Mouse (Mus musculus): Measurements from ENCODE around the gene Clstn3. TPM values are rescaled to one million over a fixed set of nuclear protein-coding genes. Genes with fewer than 3 reads are reported as not detected.
A peak's percentile ranks its signal among the peaks of the same experiment; 100 is the strongest.
"Not testable (repeated sequence)": the region's sequence is repeated elsewhere in the genome, so short reads cannot be mapped to it uniquely, and the experiment has no call there.

Clstn3 gene
- polyA plus RNA-seq (2012; rRNA removed) (11.2 and 16.3 TPM in 2 replicates), polyA plus RNA-seq (2014; fragmentation: Nextera tagmentation; extraction: Ambion mirVana) (5.1 and 6.4 TPM in 2 replicates)

DNA sequence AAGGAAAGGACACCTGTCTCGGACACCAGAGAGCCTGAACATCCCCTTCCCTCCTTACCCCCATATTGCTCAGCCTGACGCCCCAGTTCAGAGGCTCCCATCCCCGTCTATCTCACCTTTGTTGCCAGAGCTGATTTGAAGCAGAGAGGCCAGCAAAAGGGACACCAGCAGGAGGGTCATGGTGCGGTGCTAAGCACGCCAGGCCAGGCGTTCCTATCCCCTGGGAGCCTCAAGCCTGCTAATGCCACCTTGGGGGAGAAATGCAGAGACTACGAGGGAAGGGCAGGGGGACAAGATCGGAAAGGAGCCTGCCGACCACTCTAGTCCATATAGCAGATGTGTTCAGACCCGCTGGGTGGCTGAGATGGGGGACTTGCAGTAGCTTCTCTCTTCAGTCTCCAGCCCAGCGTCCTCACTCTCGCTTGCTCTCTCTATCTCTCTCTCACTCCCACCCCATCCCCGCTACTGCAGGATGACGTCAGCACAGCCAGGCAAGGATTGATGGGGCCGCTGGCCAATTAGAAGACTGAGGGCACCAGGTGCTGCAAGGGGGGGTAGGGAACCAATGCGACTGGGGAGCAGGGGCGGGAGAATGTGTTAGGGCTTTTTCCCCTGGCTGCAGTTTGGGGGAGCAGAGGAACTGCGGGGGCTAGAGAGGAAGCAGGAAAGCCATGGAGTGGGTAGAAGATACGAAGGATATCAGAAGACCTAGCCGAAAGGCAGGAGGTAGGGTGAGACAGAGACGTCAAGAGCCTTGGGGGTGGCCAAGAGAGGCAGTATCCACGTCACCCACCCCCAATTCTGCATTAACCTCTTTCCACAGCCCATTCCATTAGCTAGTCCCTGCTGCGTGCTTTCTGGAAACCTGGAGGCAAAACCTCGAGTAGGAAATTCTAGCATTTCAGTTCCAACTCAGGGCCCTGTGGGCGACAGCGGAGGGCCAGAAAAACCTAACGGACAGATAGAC lies at the start of gene Clstn3:
Gene Clstn3, minus strand, starts transcription at position 490 of the 967 bp plus-strand sequence.
- H3K36me3 ChIP-seq (ENCODE audit: control insufficient read depth, insufficient read depth, low read length) = no peaks in the 10 kb centered on the region
- no peaks in the 10 kb centered on the region for H3K4me1 ChIP-seq (ENCODE audit: control insufficient read depth, insufficient read depth, low read length)
- H3K9ac ChIP-seq (ENCODE audit: low read depth, low read length, severe bottlenecking) = peak within 1 kb of the TSS; percentile 43
- TF ChIP-seq POLR2A (IDR thresholded peaks at IDR 0.05; ENCODE audit: borderline replicate concordance, extremely low read depth, insufficient read depth, insufficient read length) = no peak
- 9% methylated on average over 26 of the region's 27 CpGs for WGBS
- H3K4me2 ChIP-seq (replicated peaks; ENCODE audit: low read depth, low read length, severe bottlenecking) = peak within 1 kb of the TSS; percentile 67
- no peaks in the 10 kb centered on the region for H3K27me3 ChIP-seq (ENCODE audit: control insufficient read depth, insufficient read depth, low read length)
- DNase-seq (ENCODE audit: low spot score) (peak; percentile 85), ATAC-seq (ENCODE audit: low FRiP score, low read depth) (peak; percentile 93)
- H3K4me3 ChIP-seq (replicated peaks; ENCODE audit: low read length) = peak within 1 kb of the TSS; percentile 40
- H3K9me3 ChIP-seq (ENCODE audit: control insufficient read depth, low read length) = no peaks in the 10 kb centered on the region
- H3K27ac ChIP-seq (replicated peaks; ENCODE audit: low read depth, low read length) = no peak within 1 kb of the TSS

DNA sequence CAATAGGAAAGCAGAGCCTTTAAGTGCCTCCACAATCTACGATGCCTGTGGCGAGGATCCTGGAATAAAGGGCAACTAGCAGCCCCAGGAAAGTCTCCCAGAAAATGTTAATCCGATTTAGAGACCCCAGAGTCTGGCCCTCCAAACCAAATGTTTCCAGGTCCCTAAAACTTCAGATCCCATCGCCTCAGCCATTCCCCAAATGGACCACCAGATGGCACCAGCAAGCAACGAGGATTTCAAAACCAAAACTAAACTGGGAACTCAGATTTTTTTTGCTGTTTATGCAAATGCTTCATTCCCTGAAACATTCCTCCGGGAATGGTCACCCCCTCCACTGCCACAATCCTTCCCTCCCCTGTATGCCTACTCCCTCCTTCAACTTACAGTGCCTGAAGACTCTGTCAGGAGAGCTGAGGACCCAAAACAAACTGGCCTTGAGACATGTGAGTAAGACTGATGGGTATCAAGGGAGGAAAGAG lies 47.8 kb upstream of the Clstn3 start, which contains the start of gene C1ra:
Gene C1ra, plus strand, starts transcription at position 51 of the 482 bp plus-strand sequence.
- TF ChIP-seq POLR2A (IDR thresholded peaks at IDR 0.05; ENCODE audit: borderline replicate concordance, extremely low read depth, insufficient read depth, insufficient read length) = no peak
- Histone ChIP-seq H3K27ac (replicated peaks; ENCODE audit: low read depth, low read length) (no peak within 1 kb of the TSS), H3K27me3 (ENCODE audit: control insufficient read depth, insufficient read depth, low read length) (no peaks in the 10 kb centered on the region), H3K4me3 (replicated peaks; ENCODE audit: low read length) (peak within 1 kb of the TSS; percentile 21), H3K4me2 (replicated peaks; ENCODE audit: low read depth, low read length, severe bottlenecking) (peak within 1 kb of the TSS; percentile 40), H3K36me3 (ENCODE audit: control insufficient read depth, insufficient read depth, low read length) (no peaks in the 10 kb centered on the region), H3K9ac (ENCODE audit: low read depth, low read length, severe bottlenecking) (peak within 1 kb of the TSS; percentile 34), H3K4me1 (ENCODE audit: control insufficient read depth, insufficient read depth, low read length) (no peaks in the 10 kb centered on the region), H3K9me3 (ENCODE audit: control insufficient read depth, low read length) (no peaks in the 10 kb centered on the region)
- 11% methylated on average over 6 of the region's 6 CpGs for WGBS
- DNase-seq (ENCODE audit: low spot score) (peak; percentile 62), ATAC-seq (ENCODE audit: low FRiP score, low read depth) (no peak)

DNA sequence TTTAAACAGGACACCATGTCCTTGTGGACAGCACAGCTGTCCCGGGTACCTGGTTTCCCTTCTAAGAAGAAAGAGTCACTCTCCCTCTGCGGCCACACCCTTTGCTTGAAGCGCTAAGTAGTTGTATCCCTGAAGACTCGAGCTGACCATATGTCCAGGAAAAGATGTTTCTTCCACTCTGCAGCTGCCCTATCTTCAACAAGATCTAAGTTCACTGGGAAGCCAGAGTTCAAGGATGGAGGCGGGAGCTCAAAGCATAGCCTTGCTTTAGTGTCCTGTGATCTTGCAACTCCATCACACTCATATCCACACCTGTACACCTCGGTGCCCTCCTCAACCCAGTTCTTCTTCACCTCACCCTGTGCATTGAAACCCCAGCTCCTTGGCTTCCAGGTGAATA lies 47.3 kb upstream of the Clstn3 start:
- Histone ChIP-seq H3K9ac (ENCODE audit: low read depth, low read length, severe bottlenecking) (no peak overlapping the region), H3K4me3 (replicated peaks; ENCODE audit: low read length) (no peak overlapping the region), H3K4me1 (ENCODE audit: control insufficient read depth, insufficient read depth, low read length) (no peaks in the 10 kb centered on the region), H3K27ac (replicated peaks; ENCODE audit: low read depth, low read length) (no peak overlapping the region), H3K27me3 (ENCODE audit: control insufficient read depth, insufficient read depth, low read length) (no peaks in the 10 kb centered on the region), H3K9me3 (ENCODE audit: control insufficient read depth, low read length) (no peaks in the 10 kb centered on the region), H3K4me2 (replicated peaks; ENCODE audit: low read depth, low read length, severe bottlenecking) (no peak overlapping the region), H3K36me3 (ENCODE audit: control insufficient read depth, insufficient read depth, low read length) (no peaks in the 10 kb centered on the region)
- TF ChIP-seq POLR2A (IDR thresholded peaks at IDR 0.05; ENCODE audit: borderline replicate concordance, extremely low read depth, insufficient read depth, insufficient read length) = no peak
- ATAC-seq (ENCODE audit: low FRiP score, low read depth) (no peak), DNase-seq (ENCODE audit: low spot score) (no peak)
- WGBS = 58% methylated on average over 6 of the region's 6 CpGs

DNA sequence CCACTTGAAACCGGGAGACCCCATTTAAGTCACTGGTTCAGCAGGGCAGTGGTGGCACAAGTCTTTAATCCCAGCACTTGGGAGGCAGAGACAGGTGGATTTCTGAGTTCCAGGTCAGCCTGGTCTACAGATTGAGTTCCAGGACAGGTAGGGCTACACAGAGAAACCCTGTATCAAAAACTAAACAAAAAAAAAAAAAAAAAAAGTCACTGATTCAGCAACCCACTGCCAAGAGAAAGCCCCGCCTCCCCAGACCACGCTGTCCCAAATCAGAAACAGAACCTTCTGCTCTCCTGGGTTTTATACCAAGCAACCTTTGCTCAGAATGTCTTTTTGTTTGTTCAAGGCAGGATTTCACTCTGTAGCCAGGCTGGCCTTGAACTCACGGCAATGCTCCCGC lies 44.6 kb upstream of the Clstn3 start:
- H3K4me2 ChIP-seq (replicated peaks; ENCODE audit: low read depth, low read length, severe bottlenecking); H3K36me3 ChIP-seq (ENCODE audit: control insufficient read depth, insufficient read depth, low read length); H3K4me1 ChIP-seq (ENCODE audit: control insufficient read depth, insufficient read depth, low read length); H3K9ac ChIP-seq (ENCODE audit: low read depth, low read length, severe bottlenecking); H3K27me3 ChIP-seq (ENCODE audit: control insufficient read depth, insufficient read depth, low read length); H3K4me3 ChIP-seq (replicated peaks; ENCODE audit: low read length); H3K9me3 ChIP-seq (ENCODE audit: control insufficient read depth, low read length); ATAC-seq (ENCODE audit: low FRiP score, low read depth); H3K27ac ChIP-seq (replicated peaks; ENCODE audit: low read depth, low read length); DNase-seq (ENCODE audit: low spot score): not testable (repeated sequence)
- 63% methylated on average over 5 of the region's 5 CpGs for WGBS

DNA sequence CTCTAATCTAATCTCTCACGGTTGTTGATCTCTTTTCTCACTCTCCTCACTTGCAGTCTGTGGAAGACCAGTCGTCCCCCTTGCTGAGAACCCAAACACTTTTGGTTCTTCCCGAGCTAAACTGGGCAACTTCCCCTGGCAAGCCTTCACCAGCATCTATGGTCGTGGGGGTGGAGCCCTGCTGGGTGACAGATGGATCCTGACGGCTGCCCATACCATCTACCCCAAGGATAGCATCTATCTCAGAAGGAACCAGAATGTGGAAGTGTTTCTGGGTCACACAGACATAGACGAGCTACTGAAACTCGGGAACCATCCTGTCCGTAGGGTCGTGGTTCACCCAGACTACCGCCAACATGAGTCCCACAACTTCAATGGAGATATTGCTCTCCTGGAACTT lies 43.7 kb upstream of the Clstn3 start:
- H3K9ac ChIP-seq (ENCODE audit: low read depth, low read length, severe bottlenecking) = no peak overlapping the region
- H3K27me3 ChIP-seq (ENCODE audit: control insufficient read depth, insufficient read depth, low read length) = no peaks in the 10 kb centered on the region
- no peak for DNase-seq (ENCODE audit: low spot score)
- WGBS = 74% methylated on average over 10 of the region's 10 CpGs
- no peak overlapping the region for H3K4me2 ChIP-seq (replicated peaks; ENCODE audit: low read depth, low read length, severe bottlenecking)
- ATAC-seq (ENCODE audit: low FRiP score, low read depth) = no peak
- H3K4me3 ChIP-seq (replicated peaks; ENCODE audit: low read length) = no peak overlapping the region
- no peaks in the 10 kb centered on the region for H3K9me3 ChIP-seq (ENCODE audit: control insufficient read depth, low read length)
- TF ChIP-seq POLR2A (IDR thresholded peaks at IDR 0.05; ENCODE audit: borderline replicate concordance, extremely low read depth, insufficient read depth, insufficient read length) = no peak
- no peaks in the 10 kb centered on the region for H3K36me3 ChIP-seq (ENCODE audit: control insufficient read depth, insufficient read depth, low read length)
- H3K27ac ChIP-seq (replicated peaks; ENCODE audit: low read depth, low read length) = no peak overlapping the region
- no peaks in the 10 kb centered on the region for H3K4me1 ChIP-seq (ENCODE audit: control insufficient read depth, insufficient read depth, low read length)

Measured in limb, embryonic 14.5 days (tissue).